Mouse (Mus musculus): ENCODE results near the gene Vezf1.
A peak's percentile ranks its signal among the peaks of the same experiment; 100 is the strongest.

DNA sequence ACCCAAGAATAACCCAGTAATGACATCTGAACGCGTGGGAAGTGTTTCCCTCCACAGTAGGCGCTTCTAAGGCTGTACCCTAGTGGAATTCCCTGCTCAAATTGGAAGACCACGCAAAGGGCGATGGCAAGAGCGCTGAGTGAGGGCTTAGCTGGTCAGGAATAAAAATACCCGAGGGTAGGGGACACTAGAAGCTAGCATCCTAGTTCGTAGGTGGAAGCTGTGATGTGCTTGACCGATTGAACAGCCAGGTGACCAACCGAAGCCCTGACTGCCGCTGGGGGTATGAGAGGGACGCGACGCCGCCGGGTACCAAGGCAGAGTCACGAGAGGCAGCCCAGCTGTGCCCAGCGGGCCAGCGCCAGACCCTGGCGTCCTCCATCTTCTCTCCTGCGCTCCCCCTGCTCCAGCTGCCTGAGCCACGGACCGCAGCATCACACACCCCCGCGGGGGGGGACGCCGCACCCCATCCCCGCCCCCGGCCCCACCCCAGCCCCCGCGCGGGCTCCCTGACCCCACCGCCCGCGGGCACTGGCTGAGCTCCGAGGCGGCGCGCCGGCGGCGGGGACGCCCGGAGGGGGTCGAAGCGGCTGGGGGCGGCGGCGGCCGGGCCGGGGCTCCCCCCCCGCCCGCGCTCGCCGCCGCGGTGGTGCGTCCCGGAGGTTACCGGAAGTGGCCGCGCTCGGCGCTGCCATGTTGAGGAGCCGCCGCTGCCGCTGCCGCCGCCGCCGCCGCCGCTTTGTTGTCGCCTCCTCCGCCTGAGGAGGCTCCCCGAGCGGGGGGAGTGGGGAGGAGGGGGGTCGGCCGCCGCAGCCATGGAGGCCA, at the start of gene Vezf1:
- peak; percentile 45; the same call in 1 of the 2 replicates for TF ChIP-seq POLR2A (IDR thresholded peaks at IDR 0.05; ENCODE audit: extremely low read depth, insufficient read depth, low read length)
- no peak for TF ChIP-seq CTCF (IDR thresholded peaks at IDR 0.05; ENCODE audit: extremely low read depth, insufficient read depth, low read length)
